Mouse (Mus musculus): ENCODE measurements at regions not wholly inside any gene's neighbourhood (a gene's known extent, or its start where the extent isn't known, plus 50 kb on each side); places are given as distances from the start of the nearest gene placed in this dataset.

- no peak for TF ChIP-seq POLR2A (IDR thresholded peaks at IDR 0.05; ENCODE audit: low read depth, low read length)
- TF ChIP-seq CTCF (conservative IDR thresholded peaks at IDR 0.05; ENCODE audit: insufficient read depth, insufficient read length, low read depth, low read length), result no peak
These were observed 161.7 kb upstream of the Nr2f1 start for GRCm38 (mm10) chr13:78361236-78361635.
